15 mouse cellular contexts compared by ENCODE assay signal in the genomic region with DNA sequence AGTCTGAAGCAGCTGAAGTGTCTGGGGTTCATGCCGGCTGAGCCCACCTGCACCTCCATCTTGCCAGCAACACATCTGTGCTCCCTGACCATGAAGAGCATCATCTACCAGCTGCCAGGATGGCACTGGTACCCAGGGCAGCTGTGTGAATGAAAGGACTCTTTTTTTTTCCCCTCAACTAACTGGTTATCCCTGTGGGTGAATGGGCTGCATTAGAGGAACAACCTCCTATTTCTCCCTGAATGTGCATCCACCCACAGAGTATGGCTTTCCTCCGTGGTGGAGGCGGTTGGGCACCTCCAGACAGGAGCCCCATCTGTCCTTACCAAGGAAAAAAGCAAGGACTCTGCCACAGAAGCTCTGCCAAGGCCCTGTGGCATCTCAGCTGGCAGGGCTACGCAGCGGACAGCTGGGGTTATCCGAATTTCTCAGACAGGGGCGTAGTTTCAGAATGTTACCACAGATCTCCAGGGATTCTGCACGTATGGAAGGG.
DNase-seq lines count a peak whose midpoint lies in the region; ATAC-seq and TF ChIP-seq lines count a peak whose summit lies in the region.
"Had no signal": no experiment of that assay in that cellular context is flagged by ENCODE, and none has a peak within 500 bp of the region (broad histone marks: within the 10 kb centered on the region; RNA-seq: fewer than 3 reads in every experiment).

No protein-coding gene starts in this region.

- H3K4me1 ChIP-seq in forebrain, embryonic 15.5 days = 0 out of 2 replicates have a peak, but pooled peaks cover 4% of the 10 kb centered on the region
- peaks cover 5% of the 10 kb centered on the region; the same call in 1 of the 2 replicates for H3K4me1 ChIP-seq in forebrain, embryonic 12.5 days
- no peaks in the 10 kb centered on the region for H3K4me1 ChIP-seq in cerebellum, adult 2 months (ENCODE audit: control insufficient read depth, insufficient read depth, low read length)
- H3K4me1 ChIP-seq: intestine, embryonic 15.5 days; liver, embryonic 13.5 days had no signal

- H3K9ac ChIP-seq in forebrain, embryonic 15.5 days (replicated peaks) = no peak overlapping the region
- H3K9ac ChIP-seq in forebrain, embryonic 12.5 days = no peak overlapping the region
- H3K9ac ChIP-seq: intestine, embryonic 15.5 days; liver, embryonic 13.5 days had no signal

- H3K9me3 ChIP-seq in forebrain, embryonic 15.5 days = no peaks in the 10 kb centered on the region
- H3K9me3 ChIP-seq in forebrain, embryonic 12.5 days = no peaks in the 10 kb centered on the region
- H3K9me3 ChIP-seq: intestine, embryonic 15.5 days; liver, embryonic 13.5 days had no signal

- ATAC-seq in forebrain, embryonic 15.5 days (replicated peaks) = no peak
- ATAC-seq in forebrain, embryonic 12.5 days (ENCODE audit: low FRiP score) = no peak
- ATAC-seq: intestine, embryonic 15.5 days; lung, postnatal 0 days had no signal

- H3K36me3 ChIP-seq in forebrain, embryonic 15.5 days = no peaks in the 10 kb centered on the region
- no peaks in the 10 kb centered on the region for H3K36me3 ChIP-seq in forebrain, embryonic 12.5 days (replicated peaks)
- H3K36me3 ChIP-seq: intestine, embryonic 15.5 days; liver, embryonic 13.5 days had no signal

- DNase-seq in right cerebral cortex, adult 18-20 months = peak; percentile 61
- no peak for DNase-seq in right cerebral cortex, postnatal 14 days
- DNase-seq in layer of hippocampus, postnatal 10 days (ENCODE audit: low spot score in 2 of 2) = peak; percentile 38 to 41
- no peak for DNase-seq in kidney, postnatal 4 days
- no peak for DNase-seq in yolk sac, embryonic 10.5 days (ENCODE audit: low spot score)
- no peak for DNase-seq in cerebellum, adult 2 months
- DNase-seq: adrenal gland, adult 2 months; B cell, adult 2 months; heart, postnatal 10 days; liver, embryonic 13.5 days had no signal

- no peak for TF ChIP-seq CTCF in cerebellum, adult 2 months (IDR thresholded peaks at IDR 0.05; ENCODE audit: borderline replicate concordance, insufficient read depth, low read depth, low read length)

- no peak overlapping the region for H3K4me2 ChIP-seq in forebrain, embryonic 15.5 days (replicated peaks)
- no peak overlapping the region for H3K4me2 ChIP-seq in forebrain, embryonic 12.5 days
- H3K4me2 ChIP-seq: intestine, embryonic 15.5 days; liver, embryonic 13.5 days had no signal

- no peaks in the 10 kb centered on the region for H3K27me3 ChIP-seq in forebrain, embryonic 15.5 days
- no peaks in the 10 kb centered on the region for H3K27me3 ChIP-seq in forebrain, embryonic 12.5 days
- H3K27me3 ChIP-seq in cerebellum, adult 2 months (ENCODE audit: control insufficient read depth, insufficient read depth, low read length) = no peaks in the 10 kb centered on the region
- H3K27me3 ChIP-seq: intestine, embryonic 15.5 days; liver, embryonic 13.5 days had no signal

- H3K4me3 ChIP-seq in forebrain, embryonic 15.5 days = no peak overlapping the region
- H3K4me3 ChIP-seq in forebrain, embryonic 12.5 days (replicated peaks) = no peak overlapping the region
- no peak overlapping the region for H3K4me3 ChIP-seq in cerebellum, adult 2 months (replicated peaks; ENCODE audit: insufficient read depth, low read depth, low read length)
- H3K4me3 ChIP-seq: intestine, embryonic 15.5 days; liver, embryonic 13.5 days had no signal

- 67% methylated on average over 8 of the region's 8 CpGs for WGBS in forebrain, embryonic 15.5 days
- WGBS in forebrain, embryonic 12.5 days = 82% methylated on average over 8 of the region's 8 CpGs
- WGBS in cerebellum, adult 2 months = 42% methylated on average over 8 of the region's 8 CpGs

- TF ChIP-seq POLR2A in cerebellum, adult 2 months (IDR thresholded peaks at IDR 0.05; ENCODE audit: borderline replicate concordance, insufficient read depth, low read length) = no peak

- 0 out of 2 replicates have a peak overlapping the region, but pooled peaks have one; percentile 9 for H3K27ac ChIP-seq in forebrain, embryonic 15.5 days (replicated peaks)
- no peak overlapping the region for H3K27ac ChIP-seq in forebrain, embryonic 12.5 days
- H3K27ac ChIP-seq in cerebellum, adult 2 months (ENCODE audit: insufficient read depth, low read length) = no peak overlapping the region
- H3K27ac ChIP-seq: intestine, embryonic 15.5 days; kidney, postnatal 0 days; liver, embryonic 13.5 days had no signal

Comparison
In these comparisons a context has a peak if more than half of its experiments do, and no peak if none do; other contexts are left out.
1. DNase-seq: peak in right cerebral cortex, adult 18-20 months (single experiment) and layer of hippocampus, postnatal 10 days (2 of 2); none in right cerebral cortex, postnatal 14 days (single experiment), kidney, postnatal 4 days (0 of 2), yolk sac, embryonic 10.5 days (single experiment) and cerebellum, adult 2 months (0 of 2).